Mouse (Mus musculus): ENCODE measurements around the gene Pifo.

Pifo gene

DNA sequence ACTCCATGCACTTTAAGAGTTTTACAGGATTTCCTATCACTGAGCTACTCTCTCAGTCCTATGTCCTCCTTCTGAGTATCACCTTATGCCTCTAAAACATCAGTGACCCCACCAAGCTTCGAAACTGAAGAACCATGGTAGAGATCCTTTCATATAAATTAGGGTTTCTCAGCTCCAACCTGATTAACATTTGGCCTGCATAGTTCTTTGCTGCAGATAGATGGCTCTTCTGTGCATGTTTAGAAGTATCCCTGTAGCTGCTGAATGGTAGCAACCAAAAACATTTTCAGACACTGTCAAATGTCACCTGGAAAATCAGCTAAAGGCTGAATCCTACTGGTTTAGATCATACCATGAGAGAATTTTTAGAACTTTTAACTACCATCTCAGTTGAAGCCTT lies 57.2 kb downstream of the Pifo start:
- no peak for DNase-seq (ENCODE audit: low spot score)

DNA sequence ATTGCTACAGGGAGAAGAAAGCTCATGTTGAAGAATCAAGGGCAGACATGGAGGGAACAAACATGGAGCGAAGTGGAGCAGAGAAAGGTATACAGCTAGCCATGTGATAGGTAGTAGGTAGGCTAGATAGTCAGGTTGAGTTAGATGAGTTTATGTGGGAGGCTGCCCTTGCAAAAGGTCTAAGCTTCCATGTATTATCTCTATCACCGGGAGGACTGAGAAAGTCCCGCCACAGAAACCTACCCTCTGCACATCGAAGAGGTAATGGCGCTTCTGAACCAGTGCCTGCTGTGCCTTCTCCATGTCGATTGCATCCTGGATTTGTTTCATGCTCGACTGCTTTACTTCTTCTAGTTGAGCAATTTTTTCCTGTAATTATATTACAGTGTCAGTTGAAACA lies 63.1 kb downstream of the Pifo start:
- no peak for DNase-seq (ENCODE audit: low spot score)
